Mouse (Mus musculus): ENCODE data around the gene Ciart. TPM values are rescaled to one million over a fixed set of nuclear protein-coding genes. Genes with fewer than 3 reads are reported as not detected.
A peak's percentile ranks its signal among the peaks of the same experiment; 100 is the strongest.

The Ciart gene
- polyA plus RNA-seq, 1 experiment, result 26.1 TPM

DNA sequence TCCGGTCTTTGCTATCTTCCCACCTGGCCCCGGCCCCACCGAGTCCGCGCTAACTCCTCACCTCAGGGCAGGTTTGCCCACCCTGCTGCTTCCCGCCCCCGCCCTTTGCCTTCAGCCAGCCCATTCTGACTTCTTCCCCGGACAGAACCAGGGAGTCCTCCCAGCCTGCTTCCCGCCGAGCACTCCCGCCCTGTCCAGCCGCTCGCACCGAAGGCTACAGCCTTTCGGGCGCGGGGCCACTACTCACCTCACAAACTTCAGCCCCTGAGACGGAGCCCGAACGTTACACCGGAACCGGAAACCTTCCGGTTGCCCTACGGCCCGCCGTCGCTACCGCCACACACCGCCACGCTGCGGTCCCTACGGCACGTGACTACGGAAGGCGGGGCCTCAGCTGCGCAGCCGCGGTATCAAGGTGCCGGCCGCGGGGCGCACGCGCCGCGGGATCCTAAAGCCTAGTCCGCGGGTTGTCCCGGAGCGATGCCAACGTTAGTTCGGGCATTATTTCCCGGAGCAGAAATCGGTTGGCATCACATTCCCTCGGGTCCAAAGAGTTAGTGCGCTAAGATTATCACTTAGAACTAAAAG, 26.5 kb downstream of the Ciart start, which contains the start of gene Prpf3:
Gene Prpf3 (minus strand): TSS at position 384 of the 588 bp plus-strand sequence.
- H3K4me3 ChIP-seq (replicated peaks; ENCODE audit: extremely low read depth, low read depth, low read length), result peak within 1 kb of the TSS; percentile 95
- no peaks in the 10 kb centered on the region; the same call in 1 of the 2 replicates for H3K4me1 ChIP-seq (ENCODE audit: control insufficient read depth, insufficient read depth, low read length)
- WGBS, result under 1% methylated on average over 56 of the region's 56 CpGs
- DNase-seq, result peak; percentile 94
- TF ChIP-seq CTCF (IDR thresholded peaks at IDR 0.05; ENCODE audit: insufficient read depth, low read length), result no peak
- no peak; the same call in 1 of the 2 replicates for TF ChIP-seq POLR2A (IDR thresholded peaks at IDR 0.05; ENCODE audit: borderline replicate concordance, extremely low read depth, low read depth, low read length)

DNA sequence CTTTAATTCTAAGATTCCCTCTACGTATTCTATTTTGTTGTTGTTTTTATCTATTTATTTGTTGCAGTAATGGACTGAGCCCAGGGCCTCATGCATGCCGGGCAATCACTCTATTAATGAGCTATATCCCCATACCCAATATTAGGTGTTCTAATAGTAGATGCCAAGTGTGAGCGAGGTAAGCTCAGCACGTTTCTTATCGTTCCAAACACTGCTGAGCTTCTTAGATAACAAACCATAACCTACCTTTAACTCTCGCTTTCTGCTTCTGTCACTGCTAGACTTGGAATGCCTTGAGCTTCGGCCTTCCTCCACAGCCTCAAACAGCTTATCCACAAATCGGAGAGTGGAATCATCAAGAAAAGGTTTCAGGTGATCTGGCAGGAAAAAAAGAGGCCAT, 30.7 kb downstream of the Ciart start:
- WGBS, result 92% methylated on average over 8 of the region's 8 CpGs
- no peak for DNase-seq
- no peak for TF ChIP-seq POLR2A (IDR thresholded peaks at IDR 0.05; ENCODE audit: borderline replicate concordance, extremely low read depth, low read depth, low read length)
- no peak for TF ChIP-seq CTCF (IDR thresholded peaks at IDR 0.05; ENCODE audit: insufficient read depth, low read length)
- no peak overlapping the region for H3K4me3 ChIP-seq (replicated peaks; ENCODE audit: extremely low read depth, low read depth, low read length)
- no peaks in the 10 kb centered on the region; the same call in 1 of the 2 replicates for H3K4me1 ChIP-seq (ENCODE audit: control insufficient read depth, insufficient read depth, low read length)

DNA sequence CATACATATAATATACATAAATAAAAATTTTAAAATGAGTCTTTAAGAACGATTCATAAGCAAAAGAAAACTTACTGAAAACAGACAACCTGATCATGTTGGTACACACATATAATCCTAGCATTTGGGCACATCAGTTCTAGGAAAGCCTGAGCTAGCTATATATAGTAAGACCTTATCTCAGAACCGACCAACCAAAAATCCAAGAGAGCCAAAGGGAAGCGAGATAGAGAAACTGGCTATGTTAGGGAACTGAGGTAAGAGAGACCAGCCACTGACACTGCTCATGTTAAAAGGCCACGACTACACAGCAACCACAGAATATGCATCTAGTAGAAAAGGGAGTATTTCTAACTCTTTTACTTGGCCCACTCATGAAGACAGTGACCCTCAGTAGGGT, 31.4 kb downstream of the Ciart start:
- TF ChIP-seq CTCF (IDR thresholded peaks at IDR 0.05; ENCODE audit: insufficient read depth, low read length) (no peak), POLR2A (IDR thresholded peaks at IDR 0.05; ENCODE audit: borderline replicate concordance, extremely low read depth, low read depth, low read length) (no peak)
- no peak for DNase-seq
- WGBS, result 81% methylated on average over 4 of the region's 4 CpGs
- Histone ChIP-seq H3K4me3 (replicated peaks; ENCODE audit: extremely low read depth, low read depth, low read length) (no peak overlapping the region), H3K4me1 (ENCODE audit: control insufficient read depth, insufficient read depth, low read length) (no peaks in the 10 kb centered on the region; the same call in 1 of the 2 replicates)

DNA sequence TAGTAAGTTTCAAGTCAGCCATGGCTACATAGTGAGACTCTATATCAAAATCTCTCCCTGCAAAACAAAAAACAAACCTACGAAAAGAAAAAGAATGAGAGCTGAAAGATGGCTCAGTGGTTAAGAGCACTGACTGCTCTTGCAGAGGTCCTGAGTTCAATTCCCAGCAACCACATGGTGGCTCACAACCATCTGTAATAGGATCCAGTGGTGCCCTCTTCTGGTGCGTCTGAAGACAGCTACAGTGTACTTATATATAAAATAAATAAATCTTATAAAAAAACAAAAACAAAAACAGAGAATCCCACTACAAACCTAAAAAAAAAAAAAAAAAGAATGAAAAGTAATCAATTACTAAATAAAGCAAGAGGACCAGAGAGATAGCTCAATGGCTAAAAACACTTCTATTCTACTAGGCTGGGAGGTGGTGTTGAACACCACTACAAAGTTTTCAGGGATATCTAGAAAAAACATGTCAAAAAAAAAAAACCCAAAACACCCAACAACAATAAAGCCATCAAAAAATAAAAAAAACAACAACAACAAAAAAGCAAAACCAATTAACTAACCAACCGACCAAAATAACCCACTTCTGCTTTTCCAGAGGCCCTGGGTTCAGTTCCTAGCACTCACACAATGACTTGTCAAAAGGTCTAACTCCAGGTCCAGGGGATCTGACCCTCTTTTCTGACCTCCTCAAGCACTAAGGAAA, 39.4 kb downstream of the Ciart start:
- 83% methylated on average over 3 of the region's 3 CpGs for WGBS
- no peak for DNase-seq
- H3K4me3 ChIP-seq (replicated peaks; ENCODE audit: extremely low read depth, low read depth, low read length), result no peak overlapping the region
- TF ChIP-seq CTCF (IDR thresholded peaks at IDR 0.05; ENCODE audit: insufficient read depth, low read length), result no peak
- TF ChIP-seq POLR2A (IDR thresholded peaks at IDR 0.05; ENCODE audit: borderline replicate concordance, extremely low read depth, low read depth, low read length), result no peak
- no peaks in the 10 kb centered on the region for H3K4me1 ChIP-seq (ENCODE audit: control insufficient read depth, insufficient read depth, low read length)

DNA sequence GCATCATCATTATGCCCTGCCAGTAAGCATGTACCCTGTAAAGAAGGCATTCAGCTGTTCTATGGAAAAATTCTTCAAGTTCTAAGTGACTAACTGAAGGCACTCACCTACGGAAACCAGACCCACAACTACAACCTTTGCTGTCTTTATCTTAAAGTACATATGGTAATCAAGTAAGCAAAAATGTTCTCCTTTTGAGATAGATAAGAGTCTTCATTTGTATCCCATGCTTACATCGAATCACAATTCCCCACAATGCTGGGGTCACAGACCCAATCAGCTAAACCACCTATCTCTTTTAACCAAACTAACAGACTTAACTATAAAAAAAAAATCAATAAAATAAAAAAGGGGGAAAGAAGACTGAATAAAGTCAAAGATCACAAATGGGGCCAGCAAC, 42.8 kb downstream of the Ciart start:
- no peak for DNase-seq
- WGBS, result 92% methylated on average over 2 of the region's 2 CpGs
- no peak overlapping the region for H3K4me3 ChIP-seq (replicated peaks; ENCODE audit: extremely low read depth, low read depth, low read length)
- no peaks in the 10 kb centered on the region for H3K4me1 ChIP-seq (ENCODE audit: control insufficient read depth, insufficient read depth, low read length)
- no peak for TF ChIP-seq CTCF (IDR thresholded peaks at IDR 0.05; ENCODE audit: insufficient read depth, low read length)
- TF ChIP-seq POLR2A (IDR thresholded peaks at IDR 0.05; ENCODE audit: borderline replicate concordance, extremely low read depth, low read depth, low read length), result no peak

DNA sequence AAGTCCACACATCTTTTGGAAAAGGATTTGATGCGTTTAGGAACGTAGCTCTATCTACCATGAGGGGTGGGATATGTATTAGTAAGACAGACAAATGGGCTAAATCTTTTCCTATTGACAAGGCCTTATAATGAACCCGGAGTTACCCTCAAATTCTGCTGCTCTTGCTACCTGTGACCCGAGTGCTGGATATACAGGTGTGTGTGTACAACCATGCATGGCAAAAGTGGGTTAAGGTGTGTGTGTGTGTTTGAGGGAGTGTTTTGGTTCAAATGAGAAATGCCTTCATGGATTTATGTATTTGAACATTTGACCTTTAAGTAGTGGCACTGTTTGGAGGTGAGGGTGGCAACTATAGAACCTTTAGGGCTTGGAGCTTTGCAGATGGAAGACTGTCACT, 53.0 kb downstream of the Ciart start:
- DNase-seq, result no peak
- WGBS, result 99% methylated on average over 4 of the region's 4 CpGs
- TF ChIP-seq CTCF (IDR thresholded peaks at IDR 0.05; ENCODE audit: insufficient read depth, low read length) (no peak), POLR2A (IDR thresholded peaks at IDR 0.05; ENCODE audit: borderline replicate concordance, extremely low read depth, low read depth, low read length) (no peak)
- no peaks in the 10 kb centered on the region for H3K4me1 ChIP-seq (ENCODE audit: control insufficient read depth, insufficient read depth, low read length)
- H3K4me3 ChIP-seq (replicated peaks; ENCODE audit: extremely low read depth, low read depth, low read length), result no peak overlapping the region

Other genes starting within 250 kb of the Ciart start
- 89.2 and 178 TPM in 2 replicates for gene Mcl1, start 223.5 kb downstream of the Ciart start, polyA plus RNA-seq (2012; rRNA removed)
- 51.3 and 52.3 TPM in 2 replicates for gene Adamtsl4, start 194.3 kb downstream of the Ciart start, polyA plus RNA-seq (2012; rRNA removed)
- 465 and 807 TPM in 2 replicates for gene Ecm1, start 142.7 kb downstream of the Ciart start, polyA plus RNA-seq (2012; rRNA removed)
- gene Tars2, start 122.0 kb downstream of the Ciart start, polyA plus RNA-seq (2012; rRNA removed), result 21.6 and 25.7 TPM in 2 replicates
- gene Rprd2, start 63.4 kb downstream of the Ciart start, polyA plus RNA-seq (2012; rRNA removed), result 10.0 and 12.1 TPM in 2 replicates
- 7.5 and 13.2 TPM in 2 replicates for gene Prpf3, start 26.4 kb downstream of the Ciart start, polyA plus RNA-seq (2012; rRNA removed)
- 37.7 and 69.0 TPM in 2 replicates for gene Mrps21, start 10.7 kb downstream of the Ciart start, polyA plus RNA-seq (2012; rRNA removed)
- 81.5 and 113 TPM in 2 replicates for gene BC028528, start 9.8 kb upstream of the Ciart start, polyA plus RNA-seq (2012; rRNA removed)
- gene Aph1a, start 11.7 kb upstream of the Ciart start, polyA plus RNA-seq (2012; rRNA removed), result 159 and 160 TPM in 2 replicates
- 28.8 and 36.1 TPM in 2 replicates for gene Car14, start 22.4 kb upstream of the Ciart start, polyA plus RNA-seq (2012; rRNA removed)
- 11.4 and 17.4 TPM in 2 replicates for gene Anp32e, start 47.0 kb upstream of the Ciart start, polyA plus RNA-seq (2012; rRNA removed)
- gene Plekho1, start 113.8 kb upstream of the Ciart start, polyA plus RNA-seq (2012; rRNA removed), result 55.7 and 82.7 TPM in 2 replicates
- 3.6 and 4.7 TPM in 2 replicates for gene Vps45, start 176.2 kb upstream of the Ciart start, polyA plus RNA-seq (2012; rRNA removed)
- gene Otud7b, start 222.3 kb upstream of the Ciart start, polyA plus RNA-seq (2012; rRNA removed), result 25.6 and 38.7 TPM in 2 replicates

Data from lung, adult 2 months (tissue).